Mouse (Mus musculus) midbrain, embryonic 14.5 days (tissue): ENCODE measurements around the gene Lmf2. TPM values are rescaled to one million over a fixed set of nuclear protein-coding genes. Genes with fewer than 3 reads are reported as not detected.

Experiments used
- ATAC-seq: fragments of 200-750 bp; cut with Nextera tagmentation; 2 replicates; pipeline ENCODE4 v1.8.0; 2017; ENCODE audit warnings: moderate number of reproducible peaks, moderate library complexity; ENCODE audit not compliant: low FRiP score, low TSS enrichment
- DNase-seq: peaks from one replicate; pipeline ENCODE4 v3.0.0-alpha.2; 2015
- H3K27ac ChIP-seq: fragments of 300-500 bp; sonication (generic); replicated peaks from 2 replicates; pipeline ENCODE4 v1.5.1; 2014; ENCODE audit warnings: mild to moderate bottlenecking, low read depth, low read length, moderate library complexity
- H3K27me3 ChIP-seq: fragments of 300-500 bp; sonication (generic); 2 replicates; pipeline ENCODE4 v1.6.1; 2014; ENCODE audit warnings: low read length, control low read depth, mixed read lengths; ENCODE audit not compliant: control insufficient read depth, insufficient read depth
- H3K36me3 ChIP-seq: fragments of 300-500 bp; sonication (generic); 2 replicates; pipeline ENCODE4 v1.6.1; 2014; ENCODE audit warnings: low read length, control low read depth; ENCODE audit not compliant: control insufficient read depth, insufficient read depth
- H3K4me1 ChIP-seq: fragments of 300-500 bp; sonication (generic); 2 replicates; pipeline ENCODE4 v1.6.1; 2014; ENCODE audit warnings: mild to moderate bottlenecking, antibody characterized with exemption, low read length, control low read depth; ENCODE audit not compliant: control insufficient read depth, insufficient read depth
- H3K4me2 ChIP-seq: fragments of 300-500 bp; sonication (generic); 2 replicates; pipeline ENCODE4 v1.6.1; 2014; ENCODE audit warnings: mild to moderate bottlenecking, low read length, moderate library complexity
- H3K4me3 ChIP-seq: fragments of 300-500 bp; sonication (generic); replicated peaks from 2 replicates; pipeline ENCODE4 v1.5.1; 2014; ENCODE audit warnings: low read depth, low read length
- H3K9ac ChIP-seq: fragments of 300-500 bp; sonication (generic); replicated peaks from 2 replicates; pipeline ENCODE4 v1.6.1; 2014; ENCODE audit warnings: mild to moderate bottlenecking, low read length, moderate library complexity
- H3K9me3 ChIP-seq: fragments of 300-500 bp; sonication (generic); 2 replicates; pipeline ENCODE4 v1.6.1; 2016; ENCODE audit warnings: low read length, control low read depth, mixed read lengths; ENCODE audit not compliant: control insufficient read depth
- WGBS: fragments of 180-500 bp; shearing (Covaris S2); extraction: QIAGEN DNeasy Blood & Tissue Kit; methylation state at CpG from one replicate; pipeline ENCODE4 v1.1.7; 2014; 5-methylcytosine and 5-hydroxymethylcytosine counted together
- polyA plus RNA-seq: library from polyadenylated mRNA; unstranded; fragments of >200 nt; fragmentation: Nextera tagmentation; extraction: Ambion mirVana; gene quantifications from 2 replicates; pipeline ENCODE4 v1.2.1, GENCODE M21; 2014

Gene Lmf2
- polyA plus RNA-seq, result 18.3 and 23.9 TPM in 2 replicates

- Histone ChIP-seq H3K27me3 (no peaks in the 10 kb centered on the region), H3K4me3 (peak within 1 kb of the TSS; percentile 78), H3K4me2 (peak within 1 kb of the TSS; percentile 84), H3K36me3 (peaks cover 37% of the 10 kb centered on the region), H3K27ac (peak within 1 kb of the TSS; percentile 80), H3K4me1 (peaks cover 18% of the 10 kb centered on the region), H3K9me3 (no peaks in the 10 kb centered on the region), H3K9ac (peak within 1 kb of the TSS; percentile 71)
- ATAC-seq (peak; percentile 94), DNase-seq (peak; percentile 99)
- under 1% methylated on average over 64 of the region's 64 CpGs for WGBS
Measured at GRCm38 (mm10) chr15:89355241-89356187, at the start of gene Lmf2, which contains the start of gene Ncaph2. Gene Lmf2, minus strand, starts transcription at chr15:89355659. Gene Ncaph2, plus strand, starts transcription at chr15:89355719.

GRCm38 (mm10) chr15:89404831-89405623 lies 49.6 kb upstream of the Lmf2 start:
- no peak overlapping the region for H3K9ac ChIP-seq
- WGBS, result 87% methylated on average over 10 of the region's 10 CpGs
- no peak for ATAC-seq

GRCm38 (mm10) chr15:89402471-89402870 lies 47.0 kb upstream of the Lmf2 start:
- no peak for ATAC-seq
- no peak overlapping the region for H3K4me3 ChIP-seq
- no peak overlapping the region for H3K27ac ChIP-seq
- 76% methylated on average over 1 of the region's 1 CpGs for WGBS
- H3K27me3 ChIP-seq, result no peaks in the 10 kb centered on the region
- DNase-seq, result no peak
- H3K4me1 ChIP-seq, result no peaks in the 10 kb centered on the region
- no peak overlapping the region for H3K9ac ChIP-seq
- no peaks in the 10 kb centered on the region for H3K36me3 ChIP-seq
- peaks cover 6% of the 10 kb centered on the region; the same call in 1 of the 2 replicates for H3K9me3 ChIP-seq
- no peak overlapping the region for H3K4me2 ChIP-seq

More at GRCm38 (mm10) chr15:89404831-89405623, 49.6 kb upstream of the Lmf2 start:
- Histone ChIP-seq H3K27ac (no peak overlapping the region), H3K27me3 (no peaks in the 10 kb centered on the region), H3K4me2 (no peak overlapping the region), H3K4me1 (no peaks in the 10 kb centered on the region), H3K4me3 (no peak overlapping the region), H3K9me3 (peaks cover 11% of the 10 kb centered on the region), H3K36me3 (no peaks in the 10 kb centered on the region)
- no peak for DNase-seq

- no peak for ATAC-seq
- H3K4me3 ChIP-seq, result no peak overlapping the region
- WGBS, result 61% methylated on average over 1 of the region's 1 CpGs
Measured at GRCm38 (mm10) chr15:89399716-89400115, 44.3 kb upstream of the Lmf2 start.

GRCm38 (mm10) chr15:89398146-89398545 lies 42.7 kb upstream of the Lmf2 start:
- no peaks in the 10 kb centered on the region for H3K27me3 ChIP-seq
- H3K4me3 ChIP-seq, result no peak overlapping the region
- ATAC-seq (no peak), DNase-seq (no peak)
- 80% methylated on average over 2 of the region's 2 CpGs for WGBS
- no peak overlapping the region for H3K27ac ChIP-seq
- no peak overlapping the region for H3K4me2 ChIP-seq
- H3K36me3 ChIP-seq, result no peaks in the 10 kb centered on the region
- H3K4me1 ChIP-seq, result no peaks in the 10 kb centered on the region
- no peak overlapping the region for H3K9ac ChIP-seq
- H3K9me3 ChIP-seq, result no peaks in the 10 kb centered on the region

More at GRCm38 (mm10) chr15:89399716-89400115, 44.3 kb upstream of the Lmf2 start:
- Histone ChIP-seq H3K27me3 (no peaks in the 10 kb centered on the region), H3K4me2 (no peak overlapping the region), H3K36me3 (no peaks in the 10 kb centered on the region), H3K27ac (no peak overlapping the region), H3K4me1 (no peaks in the 10 kb centered on the region), H3K9me3 (no peaks in the 10 kb centered on the region), H3K9ac (no peak overlapping the region)
- no peak for DNase-seq

GRCm38 (mm10) chr15:89396883-89397282 lies 41.4 kb upstream of the Lmf2 start:
- H3K4me3 ChIP-seq, result no peak overlapping the region
- no peaks in the 10 kb centered on the region for H3K27me3 ChIP-seq
- H3K4me2 ChIP-seq, result no peak overlapping the region
- ATAC-seq, result no peak
- no peak for DNase-seq
- 92% methylated on average over 4 of the region's 4 CpGs for WGBS
- H3K9me3 ChIP-seq, result no peaks in the 10 kb centered on the region
- no peak overlapping the region for H3K27ac ChIP-seq
- H3K9ac ChIP-seq, result no peak overlapping the region
- H3K4me1 ChIP-seq, result no peaks in the 10 kb centered on the region
- H3K36me3 ChIP-seq, result no peaks in the 10 kb centered on the region

GRCm38 (mm10) chr15:89390081-89390480 lies 34.6 kb upstream of the Lmf2 start:
- H3K27ac ChIP-seq, result no peak overlapping the region
- H3K9ac ChIP-seq, result no peak overlapping the region
- no peaks in the 10 kb centered on the region for H3K36me3 ChIP-seq
- H3K4me2 ChIP-seq, result no peak overlapping the region
- no peak for ATAC-seq
- no peaks in the 10 kb centered on the region for H3K27me3 ChIP-seq
- no peaks in the 10 kb centered on the region for H3K4me1 ChIP-seq
- H3K4me3 ChIP-seq, result no peak overlapping the region
- DNase-seq, result no peak
- WGBS, result 91% methylated on average over 10 of the region's 10 CpGs
- H3K9me3 ChIP-seq, result no peaks in the 10 kb centered on the region

- Histone ChIP-seq H3K4me2 (no peak overlapping the region), H3K36me3 (no peaks in the 10 kb centered on the region), H3K4me1 (no peaks in the 10 kb centered on the region), H3K27me3 (no peaks in the 10 kb centered on the region), H3K9me3 (no peaks in the 10 kb centered on the region), H3K4me3 (no peak overlapping the region), H3K9ac (no peak overlapping the region), H3K27ac (no peak overlapping the region)
- DNase-seq (no peak), ATAC-seq (no peak)
- WGBS, result 54% methylated on average over 12 of the region's 12 CpGs
Measured at GRCm38 (mm10) chr15:89387127-89387526, 31.7 kb upstream of the Lmf2 start.
